Mouse (Mus musculus): ENCODE measurements around the gene Hk1. TPM values are rescaled to one million over a fixed set of nuclear protein-coding genes. Genes with fewer than 3 reads are reported as not detected.

The Hk1 gene
- polyA plus RNA-seq, 1 experiment from 2014 or later, result 62.6 TPM

GRCm38 (mm10) chr10:62275235-62275634 is 104.5 kb downstream of the Hk1 start:
- Histone ChIP-seq H3K4me3 (replicated peaks; ENCODE audit: low read depth, low read length) (no peak overlapping the region), H3K4me2 (ENCODE audit: low read length) (no peak overlapping the region), H3K27me3 (ENCODE audit: insufficient read depth, low read length) (no peaks in the 10 kb centered on the region), H3K27ac (no peak overlapping the region), H3K9me3 (replicated peaks; ENCODE audit: low read length) (no peaks in the 10 kb centered on the region), H3K4me1 (replicated peaks; ENCODE audit: insufficient read depth, low read length) (no peaks in the 10 kb centered on the region), H3K9ac (ENCODE audit: low read depth, low read length) (no peak overlapping the region), H3K36me3 (ENCODE audit: insufficient read depth, low read length) (peaks cover 9% of the 10 kb centered on the region; the same call in 1 of the 2 replicates)
- 0 out of 2 replicates have a peak, but pooled peaks have one; percentile 29 for ATAC-seq (replicated peaks; ENCODE audit: low FRiP score, low read depth)
- TF ChIP-seq CTCF (IDR thresholded peaks at IDR 0.05; ENCODE audit: low read depth), result peak; percentile 92
- 36% methylated on average over 4 of the region's 4 CpGs for WGBS
- peak; percentile 81 for DNase-seq (ENCODE audit: low spot score)

GRCm38 (mm10) chr10:62269278-62269677 is 110.4 kb downstream of the Hk1 start:
- H3K27ac ChIP-seq, result no peak overlapping the region
- ATAC-seq (replicated peaks; ENCODE audit: low FRiP score, low read depth), result no peak
- no peaks in the 10 kb centered on the region for H3K27me3 ChIP-seq (ENCODE audit: insufficient read depth, low read length)
- no peak overlapping the region for H3K9ac ChIP-seq (ENCODE audit: low read depth, low read length)
- no peak overlapping the region for H3K4me2 ChIP-seq (ENCODE audit: low read length)
- H3K4me3 ChIP-seq (replicated peaks; ENCODE audit: low read depth, low read length), result no peak overlapping the region
- TF ChIP-seq CTCF (IDR thresholded peaks at IDR 0.05; ENCODE audit: low read depth), result no peak
- no peaks in the 10 kb centered on the region for H3K4me1 ChIP-seq (replicated peaks; ENCODE audit: insufficient read depth, low read length)
- no peak for DNase-seq (ENCODE audit: low spot score)
- no peaks in the 10 kb centered on the region for H3K9me3 ChIP-seq (replicated peaks; ENCODE audit: low read length)
- 78% methylated on average over 16 of the region's 16 CpGs for WGBS
- H3K36me3 ChIP-seq (ENCODE audit: insufficient read depth, low read length), result peaks cover 6% of the 10 kb centered on the region; the same call in 1 of the 2 replicates

GRCm38 (mm10) chr10:62264299-62264698 is 115.4 kb downstream of the Hk1 start:
- TF ChIP-seq CTCF (IDR thresholded peaks at IDR 0.05; ENCODE audit: low read depth), result no peak
- Histone ChIP-seq H3K36me3 (ENCODE audit: insufficient read depth, low read length) (no peaks in the 10 kb centered on the region), H3K9me3 (replicated peaks; ENCODE audit: low read length) (no peaks in the 10 kb centered on the region), H3K4me1 (replicated peaks; ENCODE audit: insufficient read depth, low read length) (no peaks in the 10 kb centered on the region), H3K27me3 (ENCODE audit: insufficient read depth, low read length) (no peaks in the 10 kb centered on the region), H3K27ac (no peak overlapping the region), H3K4me2 (ENCODE audit: low read length) (no peak overlapping the region), H3K4me3 (replicated peaks; ENCODE audit: low read depth, low read length) (no peak overlapping the region), H3K9ac (ENCODE audit: low read depth, low read length) (no peak overlapping the region)
- WGBS, result 69% methylated on average over 2 of the region's 2 CpGs
- ATAC-seq (replicated peaks; ENCODE audit: low FRiP score, low read depth), result no peak
- no peak for DNase-seq (ENCODE audit: low spot score)

GRCm38 (mm10) chr10:62261115-62261886 is 118.4 kb downstream of the Hk1 start:
- peak; percentile 88 for ATAC-seq (replicated peaks; ENCODE audit: low FRiP score, low read depth)
- peak; percentile 93 for DNase-seq (ENCODE audit: low spot score)
- no peak overlapping the region for H3K4me3 ChIP-seq (replicated peaks; ENCODE audit: low read depth, low read length)
- H3K4me2 ChIP-seq (ENCODE audit: low read length), result no peak overlapping the region
- 16% methylated on average over 18 of the region's 18 CpGs for WGBS
- no peaks in the 10 kb centered on the region for H3K4me1 ChIP-seq (replicated peaks; ENCODE audit: insufficient read depth, low read length)
- no peak overlapping the region for H3K27ac ChIP-seq
- no peaks in the 10 kb centered on the region for H3K36me3 ChIP-seq (ENCODE audit: insufficient read depth, low read length)
- peak; percentile 88 for TF ChIP-seq CTCF (IDR thresholded peaks at IDR 0.05; ENCODE audit: low read depth)
- H3K27me3 ChIP-seq (ENCODE audit: insufficient read depth, low read length), result no peaks in the 10 kb centered on the region
- no peaks in the 10 kb centered on the region for H3K9me3 ChIP-seq (replicated peaks; ENCODE audit: low read length)
- H3K9ac ChIP-seq (ENCODE audit: low read depth, low read length), result no peak overlapping the region

GRCm38 (mm10) chr10:62258298-62258697 is 121.4 kb downstream of the Hk1 start:
- no peak for TF ChIP-seq CTCF (IDR thresholded peaks at IDR 0.05; ENCODE audit: low read depth)
- H3K36me3 ChIP-seq (ENCODE audit: insufficient read depth, low read length), result no peaks in the 10 kb centered on the region
- no peak for ATAC-seq (replicated peaks; ENCODE audit: low FRiP score, low read depth)
- H3K27me3 ChIP-seq (ENCODE audit: insufficient read depth, low read length), result no peaks in the 10 kb centered on the region
- H3K4me3 ChIP-seq (replicated peaks; ENCODE audit: low read depth, low read length), result no peak overlapping the region
- H3K27ac ChIP-seq, result no peak overlapping the region
- no peaks in the 10 kb centered on the region for H3K9me3 ChIP-seq (replicated peaks; ENCODE audit: low read length)
- WGBS, result 91% methylated on average over 5 of the region's 5 CpGs
- H3K9ac ChIP-seq (ENCODE audit: low read depth, low read length), result no peak overlapping the region
- no peak overlapping the region for H3K4me2 ChIP-seq (ENCODE audit: low read length)
- no peaks in the 10 kb centered on the region for H3K4me1 ChIP-seq (replicated peaks; ENCODE audit: insufficient read depth, low read length)
- DNase-seq (ENCODE audit: low spot score), result no peak

- H3K9me3 ChIP-seq (replicated peaks; ENCODE audit: low read length), result no peaks in the 10 kb centered on the region
- DNase-seq (ENCODE audit: low spot score), result no peak
- H3K9ac ChIP-seq (ENCODE audit: low read depth, low read length), result no peak overlapping the region
- no peak overlapping the region for H3K4me2 ChIP-seq (ENCODE audit: low read length)
- TF ChIP-seq CTCF (IDR thresholded peaks at IDR 0.05; ENCODE audit: low read depth), result no peak
- H3K27ac ChIP-seq, result no peak overlapping the region
- no peak for ATAC-seq (replicated peaks; ENCODE audit: low FRiP score, low read depth)
- no peaks in the 10 kb centered on the region for H3K27me3 ChIP-seq (ENCODE audit: insufficient read depth, low read length)
- H3K4me1 ChIP-seq (replicated peaks; ENCODE audit: insufficient read depth, low read length), result no peaks in the 10 kb centered on the region
- no peak overlapping the region for H3K4me3 ChIP-seq (replicated peaks; ENCODE audit: low read depth, low read length)
- H3K36me3 ChIP-seq (ENCODE audit: insufficient read depth, low read length), result no peaks in the 10 kb centered on the region
- WGBS, result 82% methylated on average over 27 of the region's 27 CpGs
These were observed 127.0 kb downstream of the Hk1 start for GRCm38 (mm10) chr10:62252496-62253235.
